Mouse (Mus musculus): ENCODE measurements at regions not wholly inside any gene's neighbourhood (a gene's known extent, or its start where the extent isn't known, plus 50 kb on each side); places are given as distances from the start of the nearest gene placed in this dataset.

DNA sequence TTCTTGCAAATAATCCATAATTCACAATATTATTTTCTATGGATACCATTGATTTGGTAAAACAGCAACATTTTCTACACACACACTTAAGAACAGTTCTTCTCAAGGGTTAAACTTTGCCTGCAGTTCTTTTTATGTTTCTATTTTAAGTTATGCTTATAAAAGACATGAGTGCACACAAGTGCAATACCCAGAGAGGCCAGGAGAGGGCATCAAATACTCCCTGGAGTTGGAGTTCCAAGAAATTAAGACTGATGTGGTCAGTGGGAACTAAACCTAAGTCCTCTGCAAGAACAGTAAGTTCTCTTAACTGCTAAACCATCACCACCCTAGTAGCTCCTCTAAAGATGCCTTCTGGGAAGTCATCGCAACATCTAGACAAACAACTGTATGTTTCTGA lies 570.5 kb upstream of the Tmem132c start:
- no peak overlapping the region for H3K4me2 ChIP-seq
- no peaks in the 10 kb centered on the region for H3K9me3 ChIP-seq
- H3K27me3 ChIP-seq (replicated peaks) = no peaks in the 10 kb centered on the region
- no peak overlapping the region for H3K9ac ChIP-seq
- H3K36me3 ChIP-seq (replicated peaks) = no peaks in the 10 kb centered on the region
- no peak overlapping the region for H3K4me3 ChIP-seq
- ATAC-seq (replicated peaks) = no peak
- 75% methylated on average over 1 of the region's 1 CpGs for WGBS
- H3K4me1 ChIP-seq = no peaks in the 10 kb centered on the region
- no peak overlapping the region for H3K27ac ChIP-seq

DNA sequence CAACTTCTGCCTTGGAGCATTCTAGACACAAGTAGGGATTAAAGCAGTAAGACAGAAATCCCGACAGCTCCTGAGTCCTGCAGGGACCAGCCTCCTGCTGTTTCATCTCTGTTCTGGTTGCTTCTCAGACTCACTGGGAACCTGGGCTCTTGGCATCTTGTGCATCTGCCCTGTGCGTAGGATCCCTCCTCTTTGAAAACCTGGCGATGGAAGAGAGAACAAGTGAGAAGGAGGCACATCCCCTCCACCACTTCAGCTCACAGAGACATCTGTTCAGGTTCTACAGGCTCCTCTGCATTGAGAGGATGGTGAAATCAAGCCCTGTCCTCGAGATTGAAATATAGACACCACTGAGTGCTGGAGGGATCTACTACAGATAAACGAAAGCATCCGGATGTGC lies 561.3 kb upstream of the Tmem132c start:
- Histone ChIP-seq H3K9me3 (no peaks in the 10 kb centered on the region), H3K4me2 (no peak overlapping the region), H3K27me3 (replicated peaks) (no peaks in the 10 kb centered on the region), H3K4me1 (no peaks in the 10 kb centered on the region), H3K36me3 (replicated peaks) (no peaks in the 10 kb centered on the region), H3K9ac (no peak overlapping the region), H3K27ac (no peak overlapping the region), H3K4me3 (no peak overlapping the region)
- 76% methylated on average over 6 of the region's 6 CpGs for WGBS
- no peak for ATAC-seq (replicated peaks)

DNA sequence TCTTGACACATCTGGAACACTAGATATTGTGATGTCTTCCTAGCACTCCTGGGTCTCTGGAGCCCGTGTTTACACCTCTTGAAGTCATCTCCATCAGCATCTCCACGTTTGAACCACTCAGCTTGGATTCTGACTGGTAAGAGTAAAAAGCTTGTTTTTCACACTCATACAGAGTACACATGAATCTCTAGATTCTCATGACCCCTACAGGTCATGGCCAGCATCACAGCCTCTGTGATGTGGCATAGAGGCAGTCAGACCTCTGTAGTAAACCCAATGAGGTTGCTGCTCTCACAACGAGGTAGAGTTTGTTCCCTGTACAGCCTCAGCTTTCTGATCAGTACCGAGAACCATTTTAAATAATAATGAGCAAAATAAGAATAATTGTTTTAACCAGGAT lies 542.3 kb upstream of the Tmem132c start:
- Histone ChIP-seq H3K4me2 (no peak overlapping the region), H3K9ac (no peak overlapping the region), H3K4me3 (no peak overlapping the region), H3K36me3 (replicated peaks) (no peaks in the 10 kb centered on the region), H3K27me3 (replicated peaks) (no peaks in the 10 kb centered on the region), H3K4me1 (peaks cover 5% of the 10 kb centered on the region; the same call in 1 of the 2 replicates), H3K27ac (no peak overlapping the region), H3K9me3 (no peaks in the 10 kb centered on the region)
- WGBS = 52% methylated on average over 4 of the region's 4 CpGs
- ATAC-seq (replicated peaks) = no peak

DNA sequence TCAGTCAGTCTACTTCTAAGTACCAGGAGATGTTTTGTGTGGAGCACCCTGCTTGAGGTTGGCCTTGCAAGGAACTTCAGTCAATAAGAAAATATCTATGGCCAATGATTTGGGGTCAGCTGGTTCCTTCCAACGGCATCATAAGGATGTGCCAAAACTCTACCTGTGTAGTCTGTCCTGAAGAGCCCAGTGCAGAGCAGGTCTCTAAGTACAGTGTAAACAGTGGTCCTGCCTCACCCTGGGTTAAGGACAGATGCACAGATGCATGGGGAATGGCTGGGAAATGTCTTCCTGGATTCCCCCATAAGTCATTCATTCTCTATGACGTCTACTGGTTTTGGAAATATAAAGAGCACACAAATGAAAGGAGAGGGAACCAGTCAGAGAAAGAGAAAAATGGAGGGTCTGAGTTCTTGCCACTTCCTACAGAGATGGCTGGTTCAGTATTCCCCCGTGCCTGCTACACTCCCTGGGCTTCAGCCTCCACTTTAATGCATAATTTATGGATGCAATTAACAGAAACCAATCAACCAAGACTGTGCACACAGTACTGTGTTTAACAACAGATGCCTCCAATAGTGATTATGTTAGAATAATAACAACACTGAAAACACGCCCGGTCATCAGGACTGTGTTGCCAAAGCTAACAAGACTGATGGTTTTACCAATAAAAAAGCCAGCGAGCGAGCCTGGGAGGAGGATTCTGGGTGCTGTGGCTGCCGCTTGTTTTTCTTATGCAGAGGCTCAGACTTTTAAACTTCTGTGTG lies 537.9 kb upstream of the Tmem132c start:
- no peaks in the 10 kb centered on the region for H3K36me3 ChIP-seq (replicated peaks)
- H3K4me1 ChIP-seq = no peaks in the 10 kb centered on the region
- H3K27ac ChIP-seq = no peak overlapping the region
- no peak overlapping the region for H3K4me3 ChIP-seq
- no peak overlapping the region for H3K9ac ChIP-seq
- H3K9me3 ChIP-seq = no peaks in the 10 kb centered on the region
- ATAC-seq (replicated peaks) = no peak
- H3K4me2 ChIP-seq = no peak overlapping the region
- WGBS = 81% methylated on average over 8 of the region's 8 CpGs
- H3K27me3 ChIP-seq (replicated peaks) = no peaks in the 10 kb centered on the region

DNA sequence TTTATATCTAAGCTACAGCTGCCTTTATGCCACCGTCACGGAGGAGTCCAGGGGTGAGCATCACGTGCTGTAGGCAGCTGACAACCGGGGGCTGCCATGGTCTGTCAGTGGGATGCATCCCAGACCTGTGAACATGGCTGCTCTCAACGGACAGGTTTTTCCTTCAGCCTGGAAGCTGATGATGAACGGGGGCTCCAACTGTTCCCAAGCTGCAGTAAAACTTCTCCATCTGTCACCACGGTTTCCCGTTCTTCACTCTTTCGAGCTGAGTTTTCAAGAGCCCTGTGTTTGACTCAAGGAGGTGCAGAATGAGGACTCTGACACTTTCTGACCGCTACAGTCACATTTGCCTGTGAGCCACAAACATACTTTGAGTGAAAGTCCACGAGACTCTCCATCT lies 535.7 kb upstream of the Tmem132c start:
- 72% methylated on average over 11 of the region's 11 CpGs for WGBS

DNA sequence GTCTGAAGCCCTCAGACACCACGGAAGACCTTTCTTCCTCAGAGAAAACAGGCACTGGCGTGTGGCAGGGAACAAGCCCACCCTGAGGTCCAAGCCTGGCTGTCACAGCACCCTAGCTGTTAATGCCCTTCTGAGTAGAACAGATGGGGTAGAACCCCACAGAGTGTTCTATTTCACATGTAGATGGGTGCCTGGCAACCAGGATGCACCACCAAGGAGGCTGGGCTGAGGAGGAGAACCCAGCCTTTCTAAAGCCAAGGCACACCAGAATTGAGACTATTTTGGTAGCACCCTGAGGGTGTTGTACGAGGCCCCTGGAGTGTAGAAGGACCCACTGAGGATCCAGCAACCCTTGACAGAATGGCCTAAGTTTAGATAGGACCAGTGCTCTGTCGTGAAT lies 534.9 kb upstream of the Tmem132c start:
- 78% methylated on average over 4 of the region's 4 CpGs for WGBS
- no peak for ATAC-seq (replicated peaks)

More for the DNA sequence above, 535.7 kb upstream of the Tmem132c start:
- H3K4me3 ChIP-seq = no peak overlapping the region
- H3K4me2 ChIP-seq = no peak overlapping the region
- ATAC-seq (replicated peaks) = no peak
- H3K36me3 ChIP-seq (replicated peaks) = no peaks in the 10 kb centered on the region
- H3K27me3 ChIP-seq (replicated peaks) = no peaks in the 10 kb centered on the region
- no peak overlapping the region for H3K27ac ChIP-seq
- H3K9ac ChIP-seq = no peak overlapping the region
- H3K9me3 ChIP-seq = no peaks in the 10 kb centered on the region
- no peaks in the 10 kb centered on the region for H3K4me1 ChIP-seq

DNA sequence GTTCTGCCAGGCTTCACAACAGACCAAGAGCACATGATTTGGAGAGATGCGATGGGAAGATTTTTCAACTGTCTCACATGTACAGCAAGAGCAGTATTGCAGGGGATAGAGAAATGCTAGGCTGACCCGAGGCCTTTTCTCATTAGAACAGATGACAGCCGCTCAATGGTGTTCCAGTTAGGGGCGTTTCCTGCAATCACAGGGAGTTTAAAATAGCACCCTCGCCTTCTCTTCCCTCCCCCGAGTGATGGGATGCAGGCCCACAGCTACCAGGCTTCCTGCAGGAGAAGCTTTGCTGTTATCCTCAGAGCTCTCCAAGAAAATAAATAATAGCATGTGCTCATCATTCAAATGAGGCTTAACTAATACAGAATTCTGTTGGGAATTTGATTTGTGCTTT lies 526.9 kb upstream of the Tmem132c start:
- Histone ChIP-seq H3K4me2 (no peak overlapping the region), H3K9ac (no peak overlapping the region), H3K4me1 (no peaks in the 10 kb centered on the region), H3K27ac (no peak overlapping the region), H3K4me3 (no peak overlapping the region), H3K27me3 (replicated peaks) (no peaks in the 10 kb centered on the region), H3K36me3 (replicated peaks) (no peaks in the 10 kb centered on the region), H3K9me3 (no peaks in the 10 kb centered on the region)
- ATAC-seq (replicated peaks) = no peak
- WGBS = 66% methylated on average over 6 of the region's 6 CpGs

More for the DNA sequence above, 534.9 kb upstream of the Tmem132c start:
- Histone ChIP-seq H3K36me3 (replicated peaks) (no peaks in the 10 kb centered on the region), H3K27ac (no peak overlapping the region), H3K4me1 (no peaks in the 10 kb centered on the region), H3K27me3 (replicated peaks) (no peaks in the 10 kb centered on the region), H3K9ac (no peak overlapping the region), H3K9me3 (no peaks in the 10 kb centered on the region), H3K4me3 (no peak overlapping the region), H3K4me2 (no peak overlapping the region)

DNA sequence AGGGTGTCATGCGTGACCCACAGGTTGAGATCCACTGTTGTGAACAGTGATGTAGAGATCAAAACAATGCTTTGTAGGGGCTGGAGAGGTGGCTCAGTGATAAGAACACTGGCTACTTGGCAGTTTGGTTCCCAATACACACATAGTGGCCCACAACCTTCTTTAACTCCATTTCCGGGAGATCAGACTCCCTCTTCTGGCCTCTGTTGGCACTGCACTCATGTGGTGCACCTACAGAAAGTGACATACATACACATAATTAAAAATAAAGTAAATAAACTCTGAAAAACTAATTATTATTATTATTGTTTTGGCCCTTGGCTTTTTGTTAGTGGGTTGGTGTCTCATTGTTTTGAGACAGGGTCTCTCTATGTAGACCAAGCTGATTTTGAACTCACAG lies 523.2 kb upstream of the Tmem132c start:
- Histone ChIP-seq H3K9ac (no peak overlapping the region), H3K27me3 (replicated peaks) (no peaks in the 10 kb centered on the region), H3K27ac (no peak overlapping the region), H3K4me2 (no peak overlapping the region), H3K4me1 (no peaks in the 10 kb centered on the region), H3K4me3 (no peak overlapping the region), H3K36me3 (replicated peaks) (no peaks in the 10 kb centered on the region), H3K9me3 (no peaks in the 10 kb centered on the region)
- 98% methylated on average over 2 of the region's 2 CpGs for WGBS
- no peak for ATAC-seq (replicated peaks)

DNA sequence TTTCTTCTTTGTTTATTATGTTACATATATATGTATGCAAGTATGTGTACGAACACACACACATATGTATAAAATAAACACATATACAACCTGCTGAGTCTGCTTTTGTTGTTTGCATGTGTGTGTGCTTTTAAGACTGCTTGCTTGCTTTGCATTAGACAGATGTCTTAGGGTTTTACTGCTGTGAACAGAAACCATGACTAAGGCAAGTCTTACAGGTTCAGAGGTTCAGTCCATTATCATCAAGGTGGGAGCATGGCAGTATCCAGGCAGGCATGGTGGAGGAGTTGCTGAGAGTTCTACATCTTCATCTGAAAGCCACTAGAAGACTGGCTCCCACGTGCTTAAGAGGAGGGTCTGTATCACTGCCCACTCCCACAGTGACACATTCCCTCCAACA lies 520.3 kb upstream of the Tmem132c start:
- Histone ChIP-seq H3K9ac (no peak overlapping the region), H3K27ac (no peak overlapping the region), H3K9me3 (no peaks in the 10 kb centered on the region), H3K27me3 (replicated peaks) (no peaks in the 10 kb centered on the region), H3K36me3 (replicated peaks) (no peaks in the 10 kb centered on the region), H3K4me1 (no peaks in the 10 kb centered on the region), H3K4me3 (no peak overlapping the region), H3K4me2 (no peak overlapping the region)
- ATAC-seq (replicated peaks) = no peak
- WGBS = 85% methylated on average over 2 of the region's 2 CpGs

DNA sequence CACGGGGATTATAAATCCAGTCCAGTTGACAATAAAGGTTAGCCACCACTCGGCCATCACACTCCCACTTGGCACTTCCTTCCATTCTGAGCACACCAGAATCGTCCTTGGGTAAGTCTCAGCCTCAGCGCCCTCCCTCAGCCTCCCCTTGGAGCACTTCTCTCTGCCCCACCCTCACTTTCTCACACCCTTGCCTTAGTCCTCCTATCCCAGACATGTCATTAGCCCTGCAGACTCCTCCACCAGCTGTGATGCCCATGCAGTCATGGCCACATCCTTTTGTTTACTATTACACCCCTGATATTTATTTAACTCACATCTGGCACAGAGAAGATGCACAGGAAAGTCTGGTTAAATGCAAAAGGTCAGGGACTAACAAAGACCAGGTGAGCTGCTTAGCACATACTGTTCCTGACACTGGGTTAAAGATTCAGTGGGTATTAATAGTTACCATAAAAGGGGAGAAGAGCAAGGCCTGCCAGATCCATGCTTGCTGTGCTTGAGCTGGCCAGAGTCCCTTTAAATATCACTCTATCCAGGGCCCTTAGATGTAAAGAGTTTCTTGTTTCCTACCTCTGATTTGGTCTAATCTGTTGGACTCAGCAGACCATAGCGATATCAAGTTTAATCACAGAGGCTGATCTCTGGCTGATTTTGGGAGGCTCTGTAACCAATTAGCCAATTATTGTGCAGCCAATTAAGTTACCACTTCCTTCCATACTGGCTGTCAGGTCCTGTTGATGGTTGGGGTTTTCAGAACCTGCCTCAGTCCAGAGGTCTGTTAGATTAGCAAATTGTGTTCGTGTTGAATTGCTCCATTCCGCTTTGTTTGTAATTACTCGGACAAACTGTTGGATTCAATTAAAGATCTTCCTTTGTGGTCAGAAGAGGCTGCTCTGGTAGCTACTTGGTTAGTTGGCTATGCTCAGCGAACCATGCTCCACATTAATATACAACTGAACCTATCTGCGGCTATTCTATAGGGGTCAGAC lies 518.0 kb upstream of the Tmem132c start:
- no peaks in the 10 kb centered on the region for H3K36me3 ChIP-seq (replicated peaks)
- no peaks in the 10 kb centered on the region for H3K9me3 ChIP-seq
- no peak overlapping the region for H3K4me3 ChIP-seq
- no peaks in the 10 kb centered on the region for H3K4me1 ChIP-seq
- WGBS = 68% methylated on average over 10 of the region's 10 CpGs
- H3K27ac ChIP-seq = no peak overlapping the region
- H3K4me2 ChIP-seq = no peak overlapping the region
- no peak overlapping the region for H3K9ac ChIP-seq
- no peaks in the 10 kb centered on the region for H3K27me3 ChIP-seq (replicated peaks)
- no peak for ATAC-seq (replicated peaks)

DNA sequence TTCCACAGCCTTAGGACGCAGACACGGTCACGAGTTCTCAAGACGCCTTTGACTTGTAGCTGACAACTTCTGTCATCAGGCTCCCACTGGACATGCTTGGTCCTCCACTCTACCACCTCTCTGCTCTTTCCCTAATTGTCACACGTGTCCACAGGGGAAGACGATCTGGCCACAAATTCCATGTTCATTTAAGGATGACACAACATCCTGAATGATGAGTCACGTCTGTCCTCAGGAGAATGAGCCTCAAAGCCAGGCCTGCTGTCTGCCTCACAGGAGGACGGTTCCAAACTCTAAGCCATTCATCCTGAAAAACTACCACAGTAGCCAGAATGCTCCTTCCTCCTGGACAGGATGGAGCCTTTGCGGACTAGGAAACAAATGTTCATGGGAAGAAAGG lies 517.3 kb upstream of the Tmem132c start:
- no peak for ATAC-seq (replicated peaks)
- H3K4me3 ChIP-seq = no peak overlapping the region
- 85% methylated on average over 9 of the region's 9 CpGs for WGBS

DNA sequence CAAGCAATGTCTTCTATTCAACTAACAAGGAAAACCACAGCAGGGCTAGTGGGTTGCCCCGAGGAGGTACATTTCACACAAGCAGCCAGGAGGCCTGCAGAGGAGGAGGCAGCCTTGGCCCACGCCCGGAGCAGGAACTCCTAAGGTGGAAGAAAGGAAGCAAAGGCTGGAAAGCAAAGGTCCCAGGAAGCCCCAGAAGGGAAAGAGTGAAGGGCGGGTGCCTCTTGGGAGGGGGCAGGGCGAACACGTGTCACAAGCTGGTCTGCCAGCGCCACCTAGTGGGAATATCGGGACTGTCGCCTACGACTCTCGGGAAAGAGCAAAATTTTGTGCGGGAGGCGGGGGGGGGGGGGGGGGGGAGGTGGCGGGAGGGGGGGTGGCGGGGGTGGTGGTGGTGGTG lies 508.1 kb upstream of the Tmem132c start:
- H3K27ac ChIP-seq = peak overlapping the region; percentile 60; the same call in 1 of the 2 replicates
- 4% methylated on average over 5 of the region's 15 CpGs for WGBS
- peak overlapping the region; percentile 54 for H3K4me2 ChIP-seq
- ATAC-seq (replicated peaks) = no peak
- H3K9ac ChIP-seq = no peak overlapping the region
- 0 out of 2 replicates have a peak overlapping the region, but pooled peaks have one; percentile 23 for H3K4me3 ChIP-seq
- H3K36me3 ChIP-seq (replicated peaks) = no peaks in the 10 kb centered on the region
- H3K4me1 ChIP-seq = peaks cover 11% of the 10 kb centered on the region
- no peaks in the 10 kb centered on the region for H3K9me3 ChIP-seq
- no peaks in the 10 kb centered on the region for H3K27me3 ChIP-seq (replicated peaks)

More for the DNA sequence above, 517.3 kb upstream of the Tmem132c start:
- no peaks in the 10 kb centered on the region for H3K4me1 ChIP-seq
- no peak overlapping the region for H3K27ac ChIP-seq
- H3K36me3 ChIP-seq (replicated peaks) = no peaks in the 10 kb centered on the region
- no peak overlapping the region for H3K9ac ChIP-seq
- H3K9me3 ChIP-seq = no peaks in the 10 kb centered on the region
- no peak overlapping the region for H3K4me2 ChIP-seq
- H3K27me3 ChIP-seq (replicated peaks) = no peaks in the 10 kb centered on the region
